Mouse (Mus musculus): ENCODE results near the gene Samd8. TPM values are rescaled to one million over a fixed set of nuclear protein-coding genes. Genes with fewer than 3 reads are reported as not detected.

The Samd8 gene
- polyA plus RNA-seq, 1 experiment from 2014 or later = 7.1 TPM

- Histone ChIP-seq H3K27ac (ENCODE audit: low read length) (no peak overlapping the region), H3K9me3 (ENCODE audit: low read length) (no peaks in the 10 kb centered on the region), H3K4me2 (replicated peaks; ENCODE audit: low read depth, low read length) (no peak overlapping the region), H3K4me1 (ENCODE audit: insufficient read depth, low read depth, low read length) (no peaks in the 10 kb centered on the region), H3K36me3 (ENCODE audit: insufficient read depth, low read length) (no peaks in the 10 kb centered on the region), H3K9ac (replicated peaks; ENCODE audit: low read depth) (no peak overlapping the region), H3K4me3 (ENCODE audit: low read depth, low read length) (no peak overlapping the region), H3K27me3 (replicated peaks; ENCODE audit: insufficient read depth, low read length) (no peaks in the 10 kb centered on the region)
- DNase-seq (ENCODE audit: low spot score) (no peak), ATAC-seq (no peak)
- WGBS = 67% methylated on average over 7 of the region's 7 CpGs
- TF ChIP-seq EP300 (IDR thresholded peaks at IDR 0.05) = no peak
- no peak for TF ChIP-seq CTCF (IDR thresholded peaks at IDR 0.05)
Observed at GRCm38 (mm10) chr14:21765754-21766397, 15.5 kb downstream of the Samd8 start.

GRCm38 (mm10) chr14:21766398-21766958 lies 16.1 kb downstream of the Samd8 start:
- Histone ChIP-seq H3K36me3 (ENCODE audit: insufficient read depth, low read length) (no peaks in the 10 kb centered on the region), H3K9ac (replicated peaks; ENCODE audit: low read depth) (no peak overlapping the region), H3K9me3 (ENCODE audit: low read length) (no peaks in the 10 kb centered on the region), H3K4me1 (ENCODE audit: insufficient read depth, low read depth, low read length) (no peaks in the 10 kb centered on the region), H3K27me3 (replicated peaks; ENCODE audit: insufficient read depth, low read length) (no peaks in the 10 kb centered on the region), H3K27ac (ENCODE audit: low read length) (no peak overlapping the region), H3K4me2 (replicated peaks; ENCODE audit: low read depth, low read length) (no peak overlapping the region), H3K4me3 (ENCODE audit: low read depth, low read length) (no peak overlapping the region)
- no peak for TF ChIP-seq CTCF (IDR thresholded peaks at IDR 0.05)
- no peak for TF ChIP-seq EP300 (IDR thresholded peaks at IDR 0.05)
- DNase-seq (ENCODE audit: low spot score) (no peak), ATAC-seq (no peak)
- WGBS = 76% methylated on average over 6 of the region's 6 CpGs

- WGBS = 87% methylated on average over 11 of the region's 11 CpGs
- H3K4me3 ChIP-seq (ENCODE audit: low read depth, low read length) = no peak overlapping the region
Observed at GRCm38 (mm10) chr14:21772506-21773281, 22.4 kb downstream of the Samd8 start.

GRCm38 (mm10) chr14:21773946-21774345 lies 23.6 kb downstream of the Samd8 start:
- Histone ChIP-seq H3K27me3 (replicated peaks; ENCODE audit: insufficient read depth, low read length) (no peaks in the 10 kb centered on the region), H3K9ac (replicated peaks; ENCODE audit: low read depth) (no peak overlapping the region), H3K9me3 (ENCODE audit: low read length) (no peaks in the 10 kb centered on the region), H3K36me3 (ENCODE audit: insufficient read depth, low read length) (peaks cover 6% of the 10 kb centered on the region; the same call in 1 of the 2 replicates), H3K4me1 (ENCODE audit: insufficient read depth, low read depth, low read length) (no peaks in the 10 kb centered on the region), H3K4me3 (ENCODE audit: low read depth, low read length) (no peak overlapping the region), H3K27ac (ENCODE audit: low read length) (no peak overlapping the region), H3K4me2 (replicated peaks; ENCODE audit: low read depth, low read length) (no peak overlapping the region)
- DNase-seq (ENCODE audit: low spot score) (no peak), ATAC-seq (no peak)
- no peak for TF ChIP-seq EP300 (IDR thresholded peaks at IDR 0.05)
- TF ChIP-seq CTCF (IDR thresholded peaks at IDR 0.05) = no peak
- 71% methylated on average over 2 of the region's 2 CpGs for WGBS

More at GRCm38 (mm10) chr14:21772506-21773281, 22.4 kb downstream of the Samd8 start:
- ATAC-seq (no peak), DNase-seq (ENCODE audit: low spot score) (no peak)
- Histone ChIP-seq H3K27me3 (replicated peaks; ENCODE audit: insufficient read depth, low read length) (no peaks in the 10 kb centered on the region), H3K27ac (ENCODE audit: low read length) (no peak overlapping the region), H3K36me3 (ENCODE audit: insufficient read depth, low read length) (peaks cover 6% of the 10 kb centered on the region; the same call in 1 of the 2 replicates), H3K4me1 (ENCODE audit: insufficient read depth, low read depth, low read length) (no peaks in the 10 kb centered on the region), H3K4me2 (replicated peaks; ENCODE audit: low read depth, low read length) (no peak overlapping the region), H3K9ac (replicated peaks; ENCODE audit: low read depth) (no peak overlapping the region), H3K9me3 (ENCODE audit: low read length) (no peaks in the 10 kb centered on the region)
- TF ChIP-seq EP300 (IDR thresholded peaks at IDR 0.05) (no peak), CTCF (IDR thresholded peaks at IDR 0.05) (no peak)

GRCm38 (mm10) chr14:21776201-21776600 lies 25.9 kb downstream of the Samd8 start:
- 93% methylated on average over 4 of the region's 4 CpGs for WGBS
- Histone ChIP-seq H3K36me3 (ENCODE audit: insufficient read depth, low read length) (peaks cover 10% of the 10 kb centered on the region), H3K27me3 (replicated peaks; ENCODE audit: insufficient read depth, low read length) (no peaks in the 10 kb centered on the region), H3K27ac (ENCODE audit: low read length) (no peak overlapping the region), H3K4me1 (ENCODE audit: insufficient read depth, low read depth, low read length) (no peaks in the 10 kb centered on the region), H3K9me3 (ENCODE audit: low read length) (no peaks in the 10 kb centered on the region), H3K4me2 (replicated peaks; ENCODE audit: low read depth, low read length) (no peak overlapping the region), H3K9ac (replicated peaks; ENCODE audit: low read depth) (no peak overlapping the region), H3K4me3 (ENCODE audit: low read depth, low read length) (no peak overlapping the region)
- ATAC-seq (no peak), DNase-seq (ENCODE audit: low spot score) (no peak)
- TF ChIP-seq EP300 (IDR thresholded peaks at IDR 0.05) (no peak), CTCF (IDR thresholded peaks at IDR 0.05) (no peak)

GRCm38 (mm10) chr14:21786500-21786899 lies 36.2 kb downstream of the Samd8 start:
- Histone ChIP-seq H3K4me2 (replicated peaks; ENCODE audit: low read depth, low read length) (no peak overlapping the region), H3K4me3 (ENCODE audit: low read depth, low read length) (no peak overlapping the region), H3K27ac (ENCODE audit: low read length) (no peak overlapping the region), H3K27me3 (replicated peaks; ENCODE audit: insufficient read depth, low read length) (no peaks in the 10 kb centered on the region), H3K4me1 (ENCODE audit: insufficient read depth, low read depth, low read length) (no peaks in the 10 kb centered on the region), H3K36me3 (ENCODE audit: insufficient read depth, low read length) (no peaks in the 10 kb centered on the region), H3K9ac (replicated peaks; ENCODE audit: low read depth) (no peak overlapping the region), H3K9me3 (ENCODE audit: low read length) (no peaks in the 10 kb centered on the region)
- TF ChIP-seq CTCF (IDR thresholded peaks at IDR 0.05) = no peak
- no peak for TF ChIP-seq EP300 (IDR thresholded peaks at IDR 0.05)
- DNase-seq (ENCODE audit: low spot score) (no peak), ATAC-seq (no peak)
- 86% methylated on average over 4 of the region's 4 CpGs for WGBS
